Mouse (Mus musculus): Measurements from ENCODE around the gene Dnajc15.

Dnajc15 gene

GRCm38 (mm10) chr14:77859894-77860293 is 15.0 kb downstream of the Dnajc15 start:
- no peak for DNase-seq

- DNase-seq, result no peak
Measured at GRCm38 (mm10) chr14:77853951-77854350, 21.0 kb downstream of the Dnajc15 start.

- DNase-seq, result no peak
Measured at GRCm38 (mm10) chr14:77849852-77850251, 25.1 kb downstream of the Dnajc15 start.

- DNase-seq, result no peak
Measured at GRCm38 (mm10) chr14:77848349-77848748, 26.6 kb downstream of the Dnajc15 start.

DNA sequence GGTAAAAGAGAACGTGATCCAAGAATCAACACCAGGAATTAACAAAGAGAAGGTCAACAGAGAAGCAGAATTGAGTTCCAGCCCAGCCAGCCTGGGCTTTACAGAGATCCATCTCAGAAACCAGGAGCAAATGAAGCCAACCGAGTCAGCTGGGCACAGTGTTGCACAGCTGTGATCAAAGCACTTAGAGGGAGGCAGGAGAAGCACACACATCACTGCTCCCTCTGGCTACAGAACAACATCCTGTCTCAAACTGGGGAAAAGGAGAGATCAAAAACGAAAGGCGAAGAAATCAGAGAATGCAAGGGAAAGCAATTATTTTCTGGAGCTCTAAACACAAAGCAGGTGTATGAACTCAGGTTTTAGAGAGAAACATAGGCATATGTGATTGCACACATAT is 28.7 kb downstream of the Dnajc15 start:
- DNase-seq, result no peak

GRCm38 (mm10) chr14:77845479-77845878 is 29.4 kb downstream of the Dnajc15 start:
- DNase-seq, result no peak

GRCm38 (mm10) chr14:77840574-77840973 is 34.4 kb downstream of the Dnajc15 start:
- peak in 1 of 2 experiments; percentile 9 for DNase-seq

DNA sequence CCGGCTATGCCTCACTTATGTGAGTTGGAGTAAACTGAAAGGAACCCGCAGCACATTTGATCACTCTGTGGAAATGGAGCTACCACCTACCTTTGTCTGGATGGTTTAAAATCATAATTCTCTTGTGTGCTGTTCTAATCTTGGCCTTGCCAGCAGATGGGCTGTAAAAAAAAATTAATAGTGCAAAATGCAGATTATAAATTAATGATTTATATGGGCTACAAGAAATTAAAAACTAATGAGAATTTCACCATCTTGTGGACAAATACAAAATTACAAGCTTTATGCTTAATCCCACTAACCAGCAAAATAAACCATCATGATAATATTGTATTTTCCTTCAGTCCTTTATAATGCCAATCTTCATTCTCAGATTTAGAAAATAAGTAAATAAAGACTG is 34.8 kb downstream of the Dnajc15 start:
- no peak for DNase-seq

GRCm38 (mm10) chr14:77836794-77837193 is 38.1 kb downstream of the Dnajc15 start:
- no peak for DNase-seq

DNA sequence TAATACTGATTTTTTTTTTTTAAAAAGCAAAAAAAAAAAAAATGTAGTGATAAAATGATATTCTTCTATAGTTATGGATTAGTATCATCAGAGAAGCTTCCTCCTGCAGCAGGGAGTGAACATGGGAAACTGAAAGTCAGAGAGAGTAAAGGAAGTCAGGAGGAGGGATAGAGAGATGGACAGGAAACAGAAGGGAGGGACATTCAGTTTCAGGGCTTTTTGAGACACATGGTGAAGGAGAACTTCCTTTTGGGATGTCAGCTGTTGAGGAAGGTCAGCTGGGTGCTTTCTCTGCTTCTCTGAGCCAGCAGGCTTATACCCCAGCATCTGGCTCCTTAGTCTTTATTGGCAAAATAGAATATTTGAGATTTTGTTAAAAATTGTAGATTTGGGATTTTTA is 42.6 kb downstream of the Dnajc15 start:
- DNase-seq, result no peak

- no peak for DNase-seq
Measured at GRCm38 (mm10) chr14:77831936-77832335, 43.0 kb downstream of the Dnajc15 start.

- no peak for DNase-seq
Measured at GRCm38 (mm10) chr14:77829673-77830072, 45.3 kb downstream of the Dnajc15 start.

DNA sequence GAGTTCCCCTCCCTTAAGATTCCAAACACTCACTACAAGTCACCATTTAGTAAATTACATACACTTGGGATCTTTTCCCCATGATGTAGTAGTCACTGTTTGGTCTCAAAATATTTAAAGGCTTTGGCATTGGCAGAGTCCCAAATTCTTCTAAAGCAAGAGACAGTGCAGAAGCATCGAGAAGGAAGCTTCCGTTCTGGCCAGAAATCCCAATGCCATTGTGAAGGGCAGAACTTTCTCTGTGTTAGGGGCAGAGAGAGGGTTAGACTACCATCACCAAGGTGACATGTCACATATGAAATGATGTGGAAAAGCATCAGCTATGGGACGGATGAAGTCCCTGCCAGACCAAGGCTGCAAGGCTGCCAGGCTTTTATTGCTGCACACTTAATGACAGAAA is 49.0 kb downstream of the Dnajc15 start:
- no peak for DNase-seq

DNA sequence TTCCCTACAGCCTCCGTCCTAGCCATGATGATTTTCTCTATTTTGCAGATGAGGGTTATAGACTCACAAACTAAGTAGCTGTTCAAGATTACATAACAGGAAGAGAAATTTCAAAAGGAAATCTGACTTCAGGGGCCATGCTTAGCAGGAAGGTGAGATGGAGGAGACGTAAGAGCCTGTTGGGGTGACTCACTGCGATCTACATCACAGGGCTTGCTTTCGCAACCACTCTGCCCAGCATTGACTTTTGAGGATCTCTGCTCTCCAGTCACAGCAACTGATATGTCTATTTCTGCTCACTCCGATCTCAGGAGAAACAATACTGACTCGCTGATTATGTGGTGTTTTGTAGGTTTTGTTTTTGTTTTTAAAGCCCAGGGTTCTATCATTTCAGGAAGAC is 49.8 kb downstream of the Dnajc15 start:
- DNase-seq, result no peak

- no peak for DNase-seq
Measured at GRCm38 (mm10) chr14:77819841-77820240, 55.1 kb downstream of the Dnajc15 start.

GRCm38 (mm10) chr14:77817561-77817960 is 57.4 kb downstream of the Dnajc15 start:
- no peak for DNase-seq

GRCm38 (mm10) chr14:77814935-77815334 is 60.0 kb downstream of the Dnajc15 start:
- DNase-seq, result peak; percentile 40 to 60

DNA sequence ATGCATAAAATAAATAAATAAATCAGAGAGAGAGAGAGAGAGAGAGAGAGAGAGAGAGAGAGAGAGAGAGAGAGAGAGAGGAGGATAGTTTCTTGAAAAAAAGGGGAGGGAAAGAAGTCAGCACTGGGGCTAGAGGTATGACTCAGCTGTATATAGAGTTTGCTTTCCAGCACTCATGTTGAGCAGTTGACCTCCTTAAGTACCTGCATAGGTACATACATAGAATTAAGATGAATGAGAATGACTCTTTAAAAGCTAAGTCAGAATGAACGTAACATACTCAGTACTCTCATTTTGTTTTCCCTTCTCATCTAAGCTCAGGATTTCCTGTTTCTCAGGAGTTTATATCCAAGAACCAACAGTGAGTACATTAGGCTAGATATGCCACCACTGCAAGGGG is 62.0 kb downstream of the Dnajc15 start:
- no peak for DNase-seq

DNA sequence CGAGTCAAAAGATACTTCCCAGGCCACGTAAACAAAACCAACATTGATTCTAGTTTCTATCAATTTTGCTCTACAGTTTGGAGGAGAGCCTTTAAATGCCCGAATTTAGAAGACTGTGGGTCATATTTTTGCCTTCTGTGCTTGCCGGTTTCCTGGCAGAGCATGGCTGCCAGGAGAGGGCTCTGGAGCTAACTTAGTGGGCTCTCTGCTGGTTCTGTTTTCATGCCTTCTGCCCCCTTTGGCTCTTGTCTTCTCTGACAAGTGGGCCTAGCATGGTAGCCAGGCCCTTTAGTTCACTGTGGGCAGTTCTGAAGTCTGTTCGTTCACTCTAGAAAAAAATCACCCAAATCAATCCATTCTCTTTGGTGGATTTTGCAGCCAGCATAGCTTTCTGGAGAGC is 63.5 kb downstream of the Dnajc15 start:
- DNase-seq, result peak; percentile 20 to 36

GRCm38 (mm10) chr14:77807836-77808235 is 67.1 kb downstream of the Dnajc15 start:
- no peak for DNase-seq

GRCm38 (mm10) chr14:77806345-77806744 is 68.6 kb downstream of the Dnajc15 start:
- no peak for DNase-seq

DNA sequence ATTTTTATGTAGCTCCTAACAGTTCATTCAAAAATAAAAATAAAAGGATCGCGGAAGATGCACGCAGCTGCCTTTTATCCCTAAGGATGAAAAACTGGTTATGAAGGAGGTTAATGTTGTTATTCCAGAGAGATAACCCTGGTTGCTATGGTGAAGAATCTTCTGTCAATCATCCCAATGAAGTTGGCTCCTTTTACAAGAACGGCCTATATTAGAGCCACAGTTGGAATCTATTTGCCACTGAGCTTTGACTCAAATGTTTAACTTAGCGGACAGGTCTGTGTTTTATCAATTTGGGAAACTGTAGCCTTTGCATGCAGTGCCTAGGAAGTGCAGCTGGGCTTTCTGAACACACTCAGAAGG is 72.7 kb downstream of the Dnajc15 start:
- no peak for DNase-seq

DNA sequence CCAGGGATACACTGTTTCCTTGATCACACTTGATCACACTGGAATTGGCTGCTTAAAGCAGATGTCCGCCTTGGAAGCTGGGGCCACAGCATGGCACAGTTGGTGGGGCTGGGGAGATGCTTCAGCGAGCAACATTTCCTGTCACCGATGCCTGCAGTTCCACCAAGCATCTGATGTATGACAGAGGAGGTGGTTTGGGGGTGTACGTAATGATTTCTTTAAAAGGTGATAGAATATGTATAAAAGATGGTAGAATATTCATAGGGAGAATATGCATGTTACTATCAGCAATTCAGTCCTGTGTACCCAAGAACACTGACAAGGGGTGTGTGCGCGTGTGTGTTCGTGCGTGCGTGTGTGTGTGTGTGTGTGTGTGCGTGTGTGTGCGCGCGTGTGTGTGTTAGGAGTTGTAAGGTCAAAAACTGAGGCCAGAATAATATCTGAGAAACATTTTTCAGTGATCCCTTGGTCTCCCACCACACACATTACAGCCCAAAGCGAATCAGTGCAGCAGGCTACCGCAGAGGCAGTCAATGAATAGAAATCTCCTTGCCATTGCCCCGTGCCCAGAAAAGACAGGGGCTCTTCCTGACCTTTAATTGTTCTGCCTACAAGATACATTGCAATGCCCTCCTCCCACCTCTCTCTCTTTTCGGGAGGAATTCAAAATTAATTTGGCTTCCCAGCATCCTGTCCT is 73.2 kb downstream of the Dnajc15 start:
- no peak for DNase-seq

GRCm38 (mm10) chr14:77796506-77796905 is 78.4 kb downstream of the Dnajc15 start:
- DNase-seq, result no peak

DNA sequence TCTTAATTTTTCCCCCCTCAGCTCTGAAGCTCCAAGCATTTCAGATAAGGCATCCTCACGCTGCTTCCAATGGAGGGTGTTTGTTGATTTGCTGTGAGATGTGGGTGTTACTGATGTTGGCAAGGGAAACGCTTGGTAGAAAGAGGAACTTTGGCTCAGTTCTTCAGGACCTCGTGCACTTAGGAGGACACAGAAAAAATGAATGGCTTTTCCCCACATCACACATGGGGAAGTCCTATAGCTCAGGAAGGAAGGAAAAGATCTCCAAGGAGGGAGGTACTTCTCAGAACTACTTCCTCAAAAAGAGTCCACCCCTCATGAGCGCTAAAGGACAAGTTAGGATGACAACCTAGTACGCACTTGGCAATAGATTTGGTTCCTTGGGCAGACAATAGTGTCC is 79.7 kb downstream of the Dnajc15 start:
- DNase-seq, result no peak

Measured in cerebellum, postnatal 25 days (tissue).